Mouse (Mus musculus): ENCODE data around the gene Arfgap3.

- TF ChIP-seq CTCF (IDR thresholded peaks at IDR 0.05; ENCODE audit: low read depth) (peak; percentile 56), EP300 (optimal IDR thresholded peaks at IDR 0.05) (no peak)
Observed at GRCm38 (mm10) chr15:83255191-83255782, 94.8 kb downstream of the Arfgap3 start.
